Mouse (Mus musculus) cerebellum, adult 8-10 months (tissue): ENCODE results near the gene Zfp217.

Experiments
- DNase-seq: peaks from one replicate; pipeline ENCODE4 v3.0.0; 2022

The Zfp217 gene

GRCm38 (mm10) chr2:170158987-170159386 lies 11.1 kb upstream of the Zfp217 start:
- no peak for DNase-seq

- no peak for DNase-seq
Observed at GRCm38 (mm10) chr2:170158251-170158650, 10.3 kb upstream of the Zfp217 start.

GRCm38 (mm10) chr2:170157280-170158200 lies 9.6 kb upstream of the Zfp217 start:
- no peak for DNase-seq

- no peak for DNase-seq
Observed at GRCm38 (mm10) chr2:170155089-170155740, 7.3 kb upstream of the Zfp217 start.

GRCm38 (mm10) chr2:170154738-170155088 lies 6.8 kb upstream of the Zfp217 start:
- no peak for DNase-seq

- no peak for DNase-seq
Observed at GRCm38 (mm10) chr2:170154301-170154721, 6.4 kb upstream of the Zfp217 start.

GRCm38 (mm10) chr2:170153421-170154271 lies 5.7 kb upstream of the Zfp217 start:
- DNase-seq, result no peak

- DNase-seq, result no peak
Observed at GRCm38 (mm10) chr2:170152856-170153255, 5.0 kb upstream of the Zfp217 start.

GRCm38 (mm10) chr2:170152036-170152686 lies 4.3 kb upstream of the Zfp217 start:
- no peak for DNase-seq

- DNase-seq, result no peak
Observed at GRCm38 (mm10) chr2:170151470-170151869, 3.6 kb upstream of the Zfp217 start.

GRCm38 (mm10) chr2:170148828-170149227 lies 925 bp upstream of the Zfp217 start:
- DNase-seq, result no peak

GRCm38 (mm10) chr2:170147170-170147569 lies 733 bp downstream of the Zfp217 start:
- no peak for DNase-seq

GRCm38 (mm10) chr2:170144343-170144742 lies 3.6 kb downstream of the Zfp217 start:
- DNase-seq, result no peak

- no peak for DNase-seq
Observed at GRCm38 (mm10) chr2:170143861-170144260, 4.0 kb downstream of the Zfp217 start.

GRCm38 (mm10) chr2:170142542-170142941 lies 5.4 kb downstream of the Zfp217 start:
- DNase-seq, result no peak

- no peak for DNase-seq
Observed at GRCm38 (mm10) chr2:170141481-170141880, 6.4 kb downstream of the Zfp217 start.

- DNase-seq, result no peak
Observed at GRCm38 (mm10) chr2:170139411-170140046, 8.4 kb downstream of the Zfp217 start.

GRCm38 (mm10) chr2:170136928-170137327 lies 11.0 kb downstream of the Zfp217 start:
- DNase-seq, result no peak

- DNase-seq, result no peak
Observed at GRCm38 (mm10) chr2:170135820-170136219, 12.1 kb downstream of the Zfp217 start.

- no peak for DNase-seq
Observed at GRCm38 (mm10) chr2:170134026-170134690, 13.7 kb downstream of the Zfp217 start.

GRCm38 (mm10) chr2:170133093-170133731 lies 14.7 kb downstream of the Zfp217 start:
- DNase-seq, result peak; percentile 18
